8 mouse cellular contexts compared by ENCODE assay signal in genomic region chr13:55516955-55517354, GRCm38 (mm10). TPM values are rescaled to one million over a fixed set of nuclear protein-coding genes. Genes with fewer than 3 reads are reported as not detected.
DNase-seq lines count a peak whose midpoint lies in the region; ATAC-seq lines count a peak whose summit lies in the region.
"Had no signal": no experiment of that assay in that cellular context is flagged by ENCODE, and none has a peak within 500 bp of the region (broad histone marks: within the 10 kb centered on the region; RNA-seq: fewer than 3 reads in every experiment).

No protein-coding gene starts in this region.

- ATAC-seq in CD4-positive, CD25-positive, alpha-beta regulatory T cell, adult 4 months: peak; percentile 31
- peak; percentile 39 for ATAC-seq in megakaryocyte, adult 5-6 weeks (ENCODE audit: poor library complexity, severe bottlenecking)

- DNase-seq in Muller cell, postnatal 12 days (ENCODE audit: inconsistent ontology term): peak; percentile 77
- peak; percentile 79 for DNase-seq in cerebellum, adult 9-11 months
- peak; percentile 68 for DNase-seq in gastrocnemius, postnatal 25 days
- peak; percentile 85 for DNase-seq in layer of hippocampus, adult 9-11 months
- peak; percentile 84 to 93 for DNase-seq in spleen, postnatal 10 days (ENCODE audit: low spot score in 2 of 2)

RNA-seq across cellular contexts. Expression of gene Pdlim7, which starts 3.5 kb away (rescaled TPM):
- polyA plus RNA-seq in CD4-positive, CD25-positive, alpha-beta regulatory T cell, adult 4 months (2017; shearing (Covaris generic)): 10 to 100 TPM in 1 of 2 experiments, 1 to 10 TPM in 1; 6.3 to 14.6 TPM
- total RNA-seq in gastrocnemius, postnatal 25 days (2021): 100 to 1,000 TPM; 544 to 627 TPM
- total RNA-seq in megakaryocyte, adult 5-6 weeks (2015): 23.8 and 25.9 TPM in 2 replicates
- total RNA-seq in megakaryocyte, adult 5-6 weeks (2017): 9.4 and 12.4 TPM in 2 replicates

RNA-seq across cellular contexts. Expression of gene Dok3, which starts 12.1 kb away (rescaled TPM):
- polyA plus RNA-seq in CD4-positive, CD25-positive, alpha-beta regulatory T cell, adult 4 months (2017; shearing (Covaris generic)): 1 to 10 TPM in 1 of 2 experiments, under 1 TPM in 1; 0.35 to 1.0 TPM
- total RNA-seq in gastrocnemius, postnatal 25 days (2021): 1 to 10 TPM in 1 of 2 experiments, under 1 TPM in 1; 1.00 to 1.0 TPM
- 73.6 and 80.6 TPM in 2 replicates for total RNA-seq in megakaryocyte, adult 5-6 weeks (2015)
- 81.2 and 88.6 TPM in 2 replicates for total RNA-seq in megakaryocyte, adult 5-6 weeks (2017)

RNA-seq across cellular contexts. Expression of gene Ddx41, which starts 19.5 kb away (rescaled TPM):
- polyA plus RNA-seq in CD4-positive, CD25-positive, alpha-beta regulatory T cell, adult 4 months (2017; shearing (Covaris generic)): 10 to 100 TPM; 55.8 to 74.2 TPM
- total RNA-seq in gastrocnemius, postnatal 25 days (2021): 1 to 10 TPM; 8.1 to 9.0 TPM
- 16.2 and 20.9 TPM in 2 replicates for total RNA-seq in megakaryocyte, adult 5-6 weeks (2015)
- total RNA-seq in megakaryocyte, adult 5-6 weeks (2017): 41.4 and 56.6 TPM in 2 replicates

RNA-seq across cellular contexts. Expression of gene Dbn1, which starts 29.0 kb away (rescaled TPM):
- polyA plus RNA-seq in CD4-positive, CD25-positive, alpha-beta regulatory T cell, adult 4 months (2017; shearing (Covaris generic)): not detected
- 10 to 100 TPM; 10.3 to 16.1 TPM for total RNA-seq in gastrocnemius, postnatal 25 days (2021)
- total RNA-seq in megakaryocyte, adult 5-6 weeks (2015): 0.18 TPM in 1 of 2 replicates, not detected in the other
- 0.57 and 2.9 TPM in 2 replicates for total RNA-seq in megakaryocyte, adult 5-6 weeks (2017)
- polyA plus RNA-seq: macrophage had no signal

RNA-seq across cellular contexts. Expression of gene Prr7, which starts 52.9 kb away (rescaled TPM):
- polyA plus RNA-seq in CD4-positive, CD25-positive, alpha-beta regulatory T cell, adult 4 months (2017; shearing (Covaris generic)): not detected
- under 1 TPM; 0.51 to 0.79 TPM for total RNA-seq in gastrocnemius, postnatal 25 days (2021)
- total RNA-seq in megakaryocyte, adult 5-6 weeks (2015): 1.1 and 1.2 TPM in 2 replicates
- 1.4 and 1.8 TPM in 2 replicates for total RNA-seq in megakaryocyte, adult 5-6 weeks (2017)
- polyA plus RNA-seq: macrophage had no signal

Comparison
In these comparisons a context has a peak if more than half of its experiments do, and no peak if none do; other contexts are left out.
1. Peak in every context shown above with its lines: DNase-seq and ATAC-seq.
2. RNA of gene Pdlim7, which starts 3.5 kb away (total RNA-seq): 544 to 627 TPM in gastrocnemius, postnatal 25 days; 9.4 to 25.9 TPM in megakaryocyte, adult 5-6 weeks; every median in the first group is over 10 times any median in the second.
3. RNA of gene Dok3, which starts 12.1 kb away (total RNA-seq): 73.6 to 88.6 TPM in megakaryocyte, adult 5-6 weeks; 1.00 to 1.0 TPM in gastrocnemius, postnatal 25 days; every median in the first group is over 10 times any median in the second.